Comparison of ENCODE assay signal across 22 mouse cellular contexts in genomic region chr11:119715841-119716596, GRCm38 (mm10).
DNase-seq lines count a peak whose midpoint lies in the region; ATAC-seq and TF ChIP-seq lines count a peak whose summit lies in the region.
"Had no signal": no experiment of that assay in that cellular context is flagged by ENCODE, and none has a peak within 500 bp of the region (broad histone marks: within the 10 kb centered on the region; RNA-seq: fewer than 3 reads in every experiment).

No protein-coding gene starts in this region.

- intact Hi-C loops in heart, postnatal 36 days (cut with DNase I): no loop called here
- intact Hi-C loops in left cerebral cortex, adult 2 months (cut with DNase I): no loop called here

- no peaks in the 10 kb centered on the region for H3K36me3 ChIP-seq in hindbrain, embryonic 14.5 days (replicated peaks; ENCODE audit: control insufficient read depth, insufficient read depth)
- no peaks in the 10 kb centered on the region for H3K36me3 ChIP-seq in hindbrain, embryonic 11.5 days (ENCODE audit: control insufficient read depth, insufficient read depth, low read length)
- H3K36me3 ChIP-seq in embryonic facial prominence, embryonic 10.5 days (replicated peaks): peaks cover 14% of the 10 kb centered on the region; the same call in 1 of the 2 replicates
- H3K36me3 ChIP-seq: stomach, embryonic 15.5 days had no signal

- DNase-seq in hindbrain, embryonic 14.5 days (ENCODE audit: low spot score): no peak
- DNase-seq in hindbrain, embryonic 11.5 days (ENCODE audit: low spot score): no peak
- DNase-seq in lung, postnatal 25 days (ENCODE audit: low spot score): peak; percentile 26
- DNase-seq in lung, postnatal 14 days: no peak
- DNase-seq in embryonic facial prominence, embryonic 10.5 days (ENCODE audit: low spot score): no peak
- no peak for DNase-seq in heart, postnatal 36 days
- DNase-seq in left cerebral cortex, adult 2 months (ENCODE audit: extremely low spot score in 1 of 2, low spot score in 2 of 2): no peak
- DNase-seq: adrenal gland, postnatal 14 days; B cell, adult 2 months; cerebellum, adult 11-12 months; cerebellum, postnatal 36 days; heart, adult 11 months; kidney, postnatal 10 days; liver; lung, embryonic 14.5 days; spleen, adult 18-20 months had no signal

- no peaks in the 10 kb centered on the region for H3K27me3 ChIP-seq in hindbrain, embryonic 14.5 days (ENCODE audit: control insufficient read depth, insufficient read depth, low read length)
- no peaks in the 10 kb centered on the region for H3K27me3 ChIP-seq in hindbrain, embryonic 11.5 days (ENCODE audit: control insufficient read depth, insufficient read depth, low read length)
- H3K27me3 ChIP-seq in embryonic facial prominence, embryonic 10.5 days (replicated peaks; ENCODE audit: low read depth, poor library complexity, severe bottlenecking): no peaks in the 10 kb centered on the region
- H3K27me3 ChIP-seq: Patski; stomach, embryonic 15.5 days had no signal

- H3K4me1 ChIP-seq in hindbrain, embryonic 14.5 days (replicated peaks; ENCODE audit: control insufficient read depth, insufficient read depth, low read length): peaks cover 12% of the 10 kb centered on the region
- H3K4me1 ChIP-seq in hindbrain, embryonic 11.5 days (replicated peaks; ENCODE audit: control insufficient read depth, insufficient read depth, low read length): no peaks in the 10 kb centered on the region
- peaks cover 20% of the 10 kb centered on the region for H3K4me1 ChIP-seq in embryonic facial prominence, embryonic 10.5 days

- no peak overlapping the region for H3K9ac ChIP-seq in hindbrain, embryonic 14.5 days
- no peak overlapping the region for H3K9ac ChIP-seq in hindbrain, embryonic 11.5 days (ENCODE audit: low read depth, low read length)
- H3K9ac ChIP-seq: lung, embryonic 14.5 days; stomach, embryonic 15.5 days had no signal

- no peak overlapping the region for H3K4me3 ChIP-seq in hindbrain, embryonic 14.5 days (replicated peaks; ENCODE audit: low read length)
- H3K4me3 ChIP-seq in hindbrain, embryonic 11.5 days (ENCODE audit: low read depth, low read length): no peak overlapping the region
- H3K4me3 ChIP-seq in embryonic facial prominence, embryonic 10.5 days: no peak overlapping the region
- H3K4me3 ChIP-seq in left cerebral cortex, adult 2 months: no peak overlapping the region
- H3K4me3 ChIP-seq: stomach, embryonic 15.5 days had no signal

- 86% methylated on average over 5 of the region's 5 CpGs for WGBS in hindbrain, embryonic 14.5 days
- 93% methylated on average over 5 of the region's 5 CpGs for WGBS in hindbrain, embryonic 11.5 days
- 92% methylated on average over 5 of the region's 5 CpGs for WGBS in embryonic facial prominence, embryonic 10.5 days

- H3K4me2 ChIP-seq in hindbrain, embryonic 14.5 days (replicated peaks): no peak overlapping the region
- no peak overlapping the region for H3K4me2 ChIP-seq in hindbrain, embryonic 11.5 days (replicated peaks; ENCODE audit: low read depth, low read length)
- H3K4me2 ChIP-seq: lung, embryonic 14.5 days; midbrain, embryonic 11.5 days; stomach, embryonic 15.5 days had no signal

- no peak for ATAC-seq in hindbrain, embryonic 14.5 days (ENCODE audit: low FRiP score)
- no peak for ATAC-seq in hindbrain, embryonic 11.5 days (ENCODE audit: low FRiP score)
- ATAC-seq in megakaryocyte, adult 5-6 weeks (ENCODE audit: poor library complexity, severe bottlenecking): peak; percentile 54
- ATAC-seq: activated CD4-positive, CD25-positive, alpha-beta regulatory T cell, adult 4 months; forebrain, embryonic 14.5 days; Patski had no signal

- no peaks in the 10 kb centered on the region for H3K9me3 ChIP-seq in hindbrain, embryonic 14.5 days (ENCODE audit: control insufficient read depth, low read length)
- no peaks in the 10 kb centered on the region for H3K9me3 ChIP-seq in hindbrain, embryonic 11.5 days (ENCODE audit: control insufficient read depth, low read length)
- 0 out of 2 replicates have a peak, but pooled peaks cover 2% of the 10 kb centered on the region for H3K9me3 ChIP-seq in embryonic facial prominence, embryonic 10.5 days
- H3K9me3 ChIP-seq: stomach, embryonic 15.5 days had no signal

- 0 out of 2 replicates have a peak overlapping the region, but pooled peaks have one; percentile 51 for H3K27ac ChIP-seq in hindbrain, embryonic 14.5 days
- H3K27ac ChIP-seq in hindbrain, embryonic 11.5 days (ENCODE audit: low read depth, low read length): no peak overlapping the region
- H3K27ac ChIP-seq in embryonic facial prominence, embryonic 10.5 days (replicated peaks): 0 out of 2 replicates have a peak overlapping the region, but pooled peaks have one; percentile 10
- H3K27ac ChIP-seq in left cerebral cortex, adult 2 months: no peak overlapping the region
- H3K27ac ChIP-seq: stomach, embryonic 15.5 days had no signal

- no peak for TF ChIP-seq CTCF in left cerebral cortex, adult 2 months (IDR thresholded peaks at IDR 0.05)

Comparison
In these comparisons a context has a peak if more than half of its experiments do, and no peak if none do; other contexts are left out.
1. H3K27ac ChIP-seq: peak in hindbrain, embryonic 14.5 days (single experiment) and embryonic facial prominence, embryonic 10.5 days (single experiment); none in hindbrain, embryonic 11.5 days (single experiment) and left cerebral cortex, adult 2 months (single experiment).